Mouse (Mus musculus) erythroid progenitor cell, adult 5-6 weeks (primary cell): Measurements from ENCODE around the gene Aes. TPM values are rescaled to one million over a fixed set of nuclear protein-coding genes. Genes with fewer than 3 reads are reported as not detected.

Experiments
- ATAC-seq: replicated peaks from 2 replicates; pipeline ENCODE4 v1.8.0; 2016; ENCODE audit warnings: moderate number of reproducible peaks, mild to moderate bottlenecking, moderate TSS enrichment, inconsistent platforms; ENCODE audit not compliant: poor library complexity, low FRiP score, severe bottlenecking
- total RNA-seq, 2 experiments: library from RNA; stranded (forward) in 1 of 2; stranded (reverse) in 1 of 2; fragments of 150-400 nt in 1 of 2; fragments of 186-747, 209-891 nt in 1 of 2; gene quantifications; 2 replicates each; pipeline versions ENCODE4 v1.2.3 to v1.2.4; 2015 to 2017; ENCODE audit warnings: low replicate concordance in 2 of 2

Aes gene
- total RNA-seq, 2 experiments from 2014 or later: 47.5 to 103 TPM

DNA sequence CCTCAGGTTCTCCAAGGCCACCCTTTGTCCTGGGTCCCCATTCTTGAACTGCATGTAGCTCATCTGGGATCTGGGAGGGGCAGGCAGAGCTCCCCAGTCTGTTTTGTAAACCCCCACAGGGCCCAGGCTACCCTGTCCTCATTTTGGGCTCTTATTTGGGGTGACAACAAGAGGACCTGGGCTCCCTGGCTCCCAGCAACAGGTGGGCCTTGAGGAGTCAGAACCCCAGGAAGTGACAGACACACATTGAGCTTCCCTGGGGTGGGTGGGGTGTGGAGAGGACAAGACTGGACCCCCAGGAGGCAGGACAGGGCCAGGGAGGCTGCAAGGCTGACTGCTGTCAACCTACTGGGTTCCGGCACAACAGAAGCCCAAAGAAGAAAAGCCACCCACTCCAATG, 15.7 kb upstream of the Aes start:
- no peak for ATAC-seq

DNA sequence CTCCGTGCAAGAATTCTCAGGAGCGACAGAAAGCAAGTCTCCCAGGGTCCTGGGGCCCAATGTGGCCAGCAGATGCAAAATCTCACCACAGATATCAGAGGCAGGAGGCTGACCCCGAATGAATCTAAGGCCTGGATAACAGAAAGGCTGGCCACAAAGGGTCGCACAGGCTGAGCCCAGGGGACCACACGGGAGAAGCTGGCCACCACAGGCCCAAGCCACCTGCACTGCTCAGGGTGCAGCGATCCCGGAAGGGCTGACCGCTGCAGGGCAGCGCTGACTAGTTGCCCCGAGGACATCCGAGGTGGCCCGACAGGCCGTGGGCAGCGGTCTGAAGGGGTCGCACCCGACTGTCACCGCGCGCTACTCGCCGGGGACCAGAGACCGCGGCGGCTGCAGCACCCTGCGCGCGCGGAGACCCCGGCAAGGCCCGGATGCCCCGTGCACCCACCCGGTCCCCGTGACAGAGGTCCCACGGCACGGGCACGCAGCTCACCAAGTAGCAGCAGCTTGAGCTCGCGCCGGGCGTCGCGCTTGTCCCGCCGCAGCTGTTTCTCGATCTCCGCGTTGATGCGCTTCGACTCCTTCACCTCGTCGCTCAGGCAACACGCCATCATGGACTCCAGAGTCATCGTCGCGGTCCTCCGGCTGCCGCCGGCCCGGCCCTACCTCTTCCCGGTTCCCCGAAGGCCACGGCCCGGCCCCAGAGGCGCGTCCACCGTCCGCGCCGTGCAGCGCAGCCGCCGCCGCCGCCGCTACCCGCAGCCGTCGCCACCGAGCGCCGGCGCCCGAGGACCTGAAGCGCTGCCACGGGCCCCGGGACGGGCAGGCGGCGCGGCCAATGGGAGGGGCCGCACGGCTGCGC, 14.8 kb upstream of the Aes start:
- ATAC-seq: no peak; the same call in 1 of the 2 replicates

DNA sequence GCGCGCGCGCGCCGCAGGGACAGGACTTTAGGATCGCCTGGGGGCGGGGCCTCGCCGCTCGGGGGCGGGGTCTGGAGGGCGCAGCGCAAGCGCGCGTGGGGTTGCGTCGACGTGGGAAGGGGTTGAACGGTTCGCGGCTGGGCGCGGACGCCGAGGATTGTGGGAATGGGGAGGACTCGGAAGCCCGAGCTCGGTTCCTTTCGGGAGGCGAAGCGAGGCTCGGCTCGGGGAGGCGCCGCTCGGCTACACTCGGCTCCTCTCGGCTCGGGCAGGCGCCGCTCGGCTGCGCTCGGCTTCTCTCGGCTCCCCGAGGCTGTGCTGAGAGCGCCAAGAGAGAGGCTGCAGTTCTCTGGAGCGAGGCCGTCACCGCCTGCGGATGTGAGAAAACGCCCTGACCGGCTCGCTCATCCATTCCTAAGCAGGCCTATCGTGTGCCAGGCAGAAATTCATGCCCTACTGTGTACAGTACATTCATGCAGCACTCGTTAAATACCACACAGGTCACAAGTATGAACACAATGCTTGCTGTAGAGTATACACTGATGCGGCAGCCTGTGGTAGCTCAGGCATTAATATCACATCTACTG, 14.0 kb upstream of the Aes start, which contains the start of gene Gna11:
TSS of gene Gna11 (minus strand) at position 30 of the 587 bp plus-strand sequence.
- peak; percentile 88 for ATAC-seq

GRCm38 (mm10) chr10:81546332-81546731, 13.0 kb upstream of the Aes start:
- no peak for ATAC-seq

- no peak for ATAC-seq
These were observed 12.3 kb upstream of the Aes start for GRCm38 (mm10) chr10:81546788-81547571.

DNA sequence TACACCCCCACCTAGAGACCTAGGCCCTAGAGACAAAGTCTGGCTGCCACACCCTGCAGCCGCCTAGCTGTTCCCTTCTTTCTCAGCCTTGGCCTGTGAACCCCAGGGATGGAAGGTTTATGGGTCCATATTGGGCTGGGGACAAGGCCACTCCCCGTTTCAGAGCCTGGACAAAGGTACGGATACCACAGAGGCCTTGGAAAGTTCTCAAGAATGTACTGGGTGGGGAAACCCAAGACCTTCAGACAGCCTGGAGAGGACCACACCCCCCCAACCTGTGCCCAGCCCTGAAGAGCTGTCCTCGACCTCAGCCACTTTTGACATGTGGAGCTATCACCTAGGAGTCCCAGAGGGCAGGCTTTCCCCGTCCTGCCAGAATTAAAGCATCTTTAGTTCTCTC, 10.3 kb upstream of the Aes start:
- no peak for ATAC-seq

- ATAC-seq: peak; percentile 43; the same call in 1 of the 2 replicates
These were observed 9.0 kb upstream of the Aes start for GRCm38 (mm10) chr10:81550257-81550656.

DNA sequence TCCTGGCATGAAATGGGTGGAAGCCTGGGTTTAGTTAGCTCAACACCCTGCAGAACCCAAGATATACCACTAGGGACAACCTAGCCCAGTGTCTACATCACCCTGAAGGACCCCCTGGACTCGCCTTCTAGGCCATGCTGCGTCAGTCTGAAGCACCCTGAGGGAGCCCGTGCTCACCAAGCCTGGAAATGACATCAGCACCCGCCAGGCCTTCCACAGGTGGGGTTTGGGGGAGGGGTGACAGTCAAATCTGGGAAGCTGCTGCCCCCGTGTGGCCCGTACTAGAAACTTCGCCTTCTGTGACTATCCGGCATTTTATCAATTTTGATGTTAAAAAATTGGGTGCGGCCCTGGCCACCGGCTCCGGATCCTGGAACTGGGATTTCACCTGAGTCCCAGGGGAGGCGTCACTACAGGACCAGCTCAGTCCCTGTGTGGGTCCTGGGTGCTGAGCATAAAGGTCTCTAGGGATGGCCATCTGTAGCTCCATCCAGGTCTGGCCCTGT, 7.6 kb upstream of the Aes start:
- peak; percentile 79 for ATAC-seq

DNA sequence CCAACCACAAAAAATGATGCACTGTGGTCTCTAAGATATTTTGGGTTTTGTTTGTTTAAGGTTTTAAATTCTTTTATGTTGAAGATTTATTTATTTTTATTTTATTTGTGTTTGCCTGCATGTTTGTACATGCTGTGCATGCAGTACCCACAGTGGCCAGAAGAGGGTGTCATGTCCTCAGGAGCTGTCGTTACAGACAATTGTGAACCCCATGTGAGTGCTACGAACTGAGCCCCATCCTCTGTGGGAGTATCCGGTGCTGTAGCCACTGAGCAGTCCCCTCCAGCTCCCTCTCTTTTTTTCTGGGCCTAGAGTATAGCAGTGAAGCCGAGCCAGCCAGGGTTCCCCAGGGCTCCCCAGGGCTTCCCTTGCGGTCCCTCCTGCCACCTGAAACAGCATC, 6.1 kb upstream of the Aes start:
- no peak for ATAC-seq

DNA sequence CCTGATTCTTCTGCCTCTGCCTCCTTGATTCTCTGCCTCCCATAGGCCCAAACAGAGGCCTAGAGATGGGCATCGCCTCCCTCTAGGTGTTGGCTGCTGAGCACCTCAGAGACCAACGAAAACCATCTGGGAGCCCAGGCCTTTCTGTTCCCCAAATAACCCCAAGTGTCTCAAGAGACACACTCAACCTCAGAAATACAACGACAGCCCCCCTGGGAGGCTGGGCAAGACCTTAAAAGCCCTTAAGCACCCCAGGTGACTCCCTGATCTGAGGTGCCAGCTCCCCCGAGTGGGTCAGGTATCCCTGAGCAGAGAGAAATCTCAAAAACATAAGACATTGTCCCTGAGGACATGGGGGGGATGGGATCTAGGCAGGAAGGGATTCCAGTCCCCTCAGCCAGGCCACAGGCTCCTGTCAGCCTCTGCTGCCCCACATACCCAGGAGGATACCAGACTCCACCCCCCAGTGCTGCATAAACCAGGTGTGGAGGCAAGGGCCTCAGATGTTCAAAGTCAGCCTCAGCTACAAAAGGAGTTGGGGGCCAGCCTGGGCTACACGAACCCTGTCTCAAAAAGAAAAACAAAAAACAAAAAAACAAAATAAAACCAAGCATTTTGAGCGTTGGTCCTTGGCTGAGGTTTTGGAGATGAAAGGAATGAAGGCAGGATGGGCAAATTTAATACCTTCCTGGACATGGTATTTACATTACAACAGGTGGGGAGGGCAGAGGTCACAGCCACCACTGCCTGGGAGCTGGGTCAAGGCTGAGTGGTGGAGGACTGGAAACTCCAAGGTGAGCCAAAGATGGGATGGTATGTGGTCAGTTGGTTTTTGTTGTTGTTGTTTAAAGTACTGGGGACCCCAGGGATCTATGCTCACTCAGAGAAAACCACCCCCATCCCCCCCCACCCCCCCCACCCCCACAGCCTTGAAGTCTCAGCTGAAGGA, 5.2 kb upstream of the Aes start:
- ATAC-seq: no peak

- ATAC-seq: no peak
These were observed 3.0 kb upstream of the Aes start for GRCm38 (mm10) chr10:81556282-81556681.

DNA sequence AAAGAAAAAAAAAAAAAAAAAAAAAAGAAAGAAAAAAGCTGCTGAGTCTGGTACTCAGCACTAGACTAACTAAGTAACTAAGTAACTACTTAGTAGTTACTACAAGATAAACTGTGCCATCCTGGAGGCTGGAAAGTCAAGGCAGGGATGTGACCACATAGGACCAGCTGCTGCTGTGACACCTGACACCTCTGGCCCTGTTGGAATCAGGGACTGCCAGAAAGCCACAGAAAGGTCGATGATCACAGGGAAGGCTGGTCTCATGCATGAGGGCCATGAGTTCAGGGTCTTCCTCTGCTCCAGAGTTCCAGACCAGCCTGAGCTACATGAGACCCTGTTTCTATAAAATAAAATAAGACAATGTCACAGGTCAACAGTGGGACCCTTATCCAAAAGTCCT, 1.8 kb upstream of the Aes start:
- ATAC-seq: no peak

DNA sequence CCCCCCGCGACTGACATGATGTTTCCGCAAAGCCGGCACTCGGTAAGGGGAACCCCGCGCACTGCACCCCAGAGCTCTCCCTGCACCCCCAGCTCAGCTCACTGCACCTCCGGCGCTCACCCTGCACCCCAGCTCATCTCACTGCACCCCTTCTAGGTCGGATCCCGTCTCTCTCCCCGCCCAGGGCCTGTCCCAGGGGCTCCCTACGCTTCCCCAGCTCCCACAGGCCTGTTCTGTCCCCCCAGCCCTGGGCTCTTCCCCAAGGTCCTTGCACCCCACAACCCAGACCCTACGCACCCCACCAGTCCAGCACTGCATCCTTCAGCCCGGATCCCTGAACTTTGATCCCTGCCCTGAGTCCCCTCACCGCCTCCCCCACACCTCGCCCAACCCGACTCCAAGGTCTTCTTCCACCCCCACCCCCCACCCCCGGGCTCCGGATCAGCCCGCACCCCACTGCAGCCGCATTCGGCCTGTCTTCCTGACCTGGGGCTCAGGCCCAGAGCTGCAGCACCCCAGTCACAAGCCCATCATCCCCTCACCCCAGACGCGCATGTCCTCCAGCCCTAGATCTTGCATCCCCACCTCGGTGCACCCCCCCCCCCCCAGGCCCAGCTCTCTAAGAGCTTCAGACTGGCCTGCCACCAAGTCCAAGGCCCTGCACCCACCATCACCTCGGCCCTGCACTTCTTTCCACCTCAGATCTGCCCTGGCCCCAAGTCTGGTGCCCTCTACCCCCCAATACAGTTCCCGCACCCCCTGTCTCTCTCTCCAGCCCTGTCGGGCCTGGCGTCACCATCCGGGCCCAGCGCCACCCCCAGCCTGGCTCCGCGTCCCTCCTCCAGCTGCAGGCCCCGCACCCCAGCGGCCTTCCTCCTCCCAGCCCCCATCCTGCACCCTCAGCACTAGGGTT, 595 bp downstream of the Aes start:
- peak; percentile 32; the same call in 1 of the 2 replicates for ATAC-seq

DNA sequence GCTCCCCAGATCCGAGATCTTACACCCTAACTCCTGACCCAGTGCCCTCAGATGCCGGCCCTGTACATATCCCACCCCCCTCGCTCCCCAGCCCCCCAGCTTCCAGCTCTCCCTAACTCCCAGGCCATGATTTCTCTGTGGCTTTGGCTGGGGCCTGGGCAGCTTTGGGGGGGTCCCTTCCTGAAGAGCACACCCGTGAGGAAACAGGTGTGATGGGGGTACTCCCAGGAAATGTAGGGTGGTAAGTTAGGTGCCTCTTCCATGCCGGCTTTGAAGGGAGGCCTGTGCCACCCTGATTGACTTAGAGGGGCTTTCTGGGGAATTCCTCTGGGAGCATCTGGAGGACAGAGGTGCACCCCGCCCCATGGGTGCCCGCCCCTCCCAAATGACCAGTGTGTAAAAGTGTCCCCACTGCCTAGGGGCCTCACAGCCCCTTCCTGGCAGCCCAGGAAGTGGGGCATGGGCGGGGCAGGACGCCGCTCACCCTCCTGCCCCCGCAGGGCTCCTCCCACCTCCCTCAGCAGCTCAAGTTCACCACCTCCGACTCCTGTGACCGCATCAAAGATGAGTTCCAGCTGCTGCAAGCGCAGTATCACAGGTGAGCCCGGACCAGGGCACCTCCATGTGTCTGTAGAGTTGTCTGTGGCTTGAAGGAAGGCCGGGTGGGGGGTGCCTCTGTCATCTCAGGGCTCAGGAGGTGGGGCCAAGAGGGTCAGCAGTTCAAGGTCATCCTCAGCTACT, 1.6 kb downstream of the Aes start:
- 0 out of 2 replicates have a peak, but pooled peaks have one; percentile 13 for ATAC-seq

GRCm38 (mm10) chr10:81562411-81562810, 3.1 kb downstream of the Aes start:
- ATAC-seq: no peak

GRCm38 (mm10) chr10:81563481-81563880, 4.2 kb downstream of the Aes start:
- no peak for ATAC-seq

GRCm38 (mm10) chr10:81564216-81564615, 4.9 kb downstream of the Aes start:
- ATAC-seq: no peak
